Mouse (Mus musculus): Measurements from ENCODE around the gene Pabpn1.
"Not testable (repeated sequence)": the region's sequence is repeated elsewhere in the genome, so short reads cannot be mapped to it uniquely, and the experiment has no call there.

Pabpn1 gene

GRCm38 (mm10) chr14:54936831-54937160 lies 44.5 kb downstream of the Pabpn1 start:
- DNase-seq (ENCODE audit: low spot score in 2 of 2) = no peak

GRCm38 (mm10) chr14:54937361-54938182 lies 45.3 kb downstream of the Pabpn1 start:
- DNase-seq (ENCODE audit: low spot score in 2 of 2) = no peak

- no peak for DNase-seq (ENCODE audit: low spot score in 2 of 2)
Observed at GRCm38 (mm10) chr14:54938431-54939219, 46.3 kb downstream of the Pabpn1 start.

GRCm38 (mm10) chr14:54939434-54940175 lies 47.3 kb downstream of the Pabpn1 start:
- DNase-seq (ENCODE audit: low spot score in 2 of 2) = peak in 1 of 2 experiments; percentile 59

GRCm38 (mm10) chr14:54940176-54940530 lies 47.9 kb downstream of the Pabpn1 start:
- DNase-seq (ENCODE audit: low spot score in 2 of 2) = no peak

GRCm38 (mm10) chr14:54941024-54941978 lies 49.0 kb downstream of the Pabpn1 start:
- no peak for DNase-seq (ENCODE audit: low spot score in 2 of 2)

- DNase-seq (ENCODE audit: low spot score in 2 of 2) = no peak
Observed at GRCm38 (mm10) chr14:54942479-54942878, 50.2 kb downstream of the Pabpn1 start.

- no peak for DNase-seq (ENCODE audit: low spot score in 2 of 2)
Observed at GRCm38 (mm10) chr14:54943971-54944370, 51.7 kb downstream of the Pabpn1 start.

- no peak for DNase-seq (ENCODE audit: low spot score in 2 of 2)
Observed at GRCm38 (mm10) chr14:54944939-54945338, 52.6 kb downstream of the Pabpn1 start.

- DNase-seq (ENCODE audit: low spot score in 2 of 2) = no peak
Observed at GRCm38 (mm10) chr14:54945975-54946704, 53.8 kb downstream of the Pabpn1 start.

- not testable (repeated sequence) for DNase-seq (ENCODE audit: low spot score in 2 of 2)
Observed at GRCm38 (mm10) chr14:54947008-54947407, 54.7 kb downstream of the Pabpn1 start.
